Comparison of ENCODE assay signal across 9 mouse cellular contexts in the genomic region with DNA sequence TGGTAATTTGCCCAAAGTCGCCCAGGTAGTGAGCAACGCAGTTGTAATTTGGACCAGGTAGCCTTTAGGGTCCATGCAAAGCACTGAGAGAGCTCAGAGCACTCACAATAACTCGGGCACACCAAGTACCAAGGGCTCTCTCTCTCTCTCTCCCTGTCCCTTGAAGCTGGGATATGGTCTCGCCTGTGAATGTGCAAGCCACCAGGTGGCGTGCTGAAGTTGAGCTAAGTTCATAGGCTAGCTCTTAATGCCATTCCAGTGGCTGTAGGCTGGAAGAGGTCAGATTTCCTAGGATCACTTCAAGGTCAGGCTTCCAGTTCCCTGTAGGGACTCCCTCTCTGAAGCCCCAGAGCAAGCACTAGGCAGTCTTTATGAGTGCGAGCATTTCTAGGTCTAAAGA.
DNase-seq lines count a peak whose midpoint lies in the region; ATAC-seq lines count a peak whose summit lies in the region.
"Had no signal": no experiment of that assay in that cellular context is flagged by ENCODE, and none has a peak within 500 bp of the region (broad histone marks: within the 10 kb centered on the region; RNA-seq: fewer than 3 reads in every experiment).

No protein-coding gene starts in this region.

- DNase-seq in midbrain, embryonic 14.5 days = peak; percentile 58
- no peak for DNase-seq in midbrain, embryonic 11.5 days (ENCODE audit: low spot score, missing footprints)
- DNase-seq in adrenal gland, adult 8-10 months = peak; percentile 47
- peak; percentile 66 for DNase-seq in embryonic facial prominence, embryonic 11.5 days (ENCODE audit: low spot score)
- peak; percentile 52 for DNase-seq in induced T-regulatory cell, adult 2 months (ENCODE audit: low read depth)
- DNase-seq in left cerebral cortex, postnatal 14 days (ENCODE audit: low spot score in 2 of 2) = peak; percentile 23 to 60
- DNase-seq in ovary, postnatal 14 days (ENCODE audit: low spot score) = peak; percentile 53
- DNase-seq in natural killer cell, adult 2 months (ENCODE audit: low spot score in 2 of 2) = no peak

- no peak overlapping the region for H3K4me3 ChIP-seq in midbrain, embryonic 14.5 days (replicated peaks; ENCODE audit: low read depth, low read length)
- H3K4me3 ChIP-seq in midbrain, embryonic 11.5 days (ENCODE audit: low read depth, low read length) = no peak overlapping the region
- no peak overlapping the region for H3K4me3 ChIP-seq in embryonic facial prominence, embryonic 11.5 days (ENCODE audit: low read depth, low read length)
- H3K4me3 ChIP-seq: embryonic facial prominence, embryonic 13.5 days had no signal

- intact Hi-C loops in left cerebral cortex, postnatal 14 days (cut with DNase I) = loop anchor here (2.0 kb wide), 1 partner anchor 80 kb away; no protein-coding TSS in a partner anchor

- no peak for ATAC-seq in midbrain, embryonic 14.5 days (ENCODE audit: low FRiP score, low TSS enrichment)
- no peak for ATAC-seq in midbrain, embryonic 11.5 days (ENCODE audit: low FRiP score)
- ATAC-seq in embryonic facial prominence, embryonic 11.5 days (replicated peaks; ENCODE audit: insufficient number of reproducible peaks, low FRiP score, low TSS enrichment, low read depth) = no peak

- H3K4me1 ChIP-seq in midbrain, embryonic 14.5 days (ENCODE audit: control insufficient read depth, insufficient read depth, low read length) = no peaks in the 10 kb centered on the region
- no peaks in the 10 kb centered on the region for H3K4me1 ChIP-seq in midbrain, embryonic 11.5 days (ENCODE audit: control insufficient read depth, insufficient read depth, low read length)
- H3K4me1 ChIP-seq in embryonic facial prominence, embryonic 11.5 days (ENCODE audit: control insufficient read depth, insufficient read depth, low read length) = no peaks in the 10 kb centered on the region

- no peaks in the 10 kb centered on the region for H3K27me3 ChIP-seq in midbrain, embryonic 14.5 days (ENCODE audit: control insufficient read depth, insufficient read depth, low read length)
- H3K27me3 ChIP-seq in midbrain, embryonic 11.5 days (ENCODE audit: control insufficient read depth, insufficient read depth, low read length) = no peaks in the 10 kb centered on the region
- H3K27me3 ChIP-seq in embryonic facial prominence, embryonic 11.5 days (ENCODE audit: control insufficient read depth, insufficient read depth, low read length) = no peaks in the 10 kb centered on the region
- H3K27me3 ChIP-seq: embryonic facial prominence, embryonic 13.5 days had no signal

- no peak overlapping the region for H3K27ac ChIP-seq in midbrain, embryonic 14.5 days (replicated peaks; ENCODE audit: low read depth, low read length)
- H3K27ac ChIP-seq in midbrain, embryonic 11.5 days (ENCODE audit: low read depth, low read length) = no peak overlapping the region
- H3K27ac ChIP-seq in embryonic facial prominence, embryonic 11.5 days (replicated peaks; ENCODE audit: low read depth, low read length) = no peak overlapping the region
- H3K27ac ChIP-seq: embryonic facial prominence, embryonic 13.5 days had no signal

- H3K4me2 ChIP-seq in midbrain, embryonic 14.5 days (ENCODE audit: low read length) = no peak overlapping the region
- no peak overlapping the region for H3K4me2 ChIP-seq in midbrain, embryonic 11.5 days
- H3K4me2 ChIP-seq in embryonic facial prominence, embryonic 11.5 days (ENCODE audit: low read depth, low read length) = no peak overlapping the region
- H3K4me2 ChIP-seq: embryonic facial prominence, embryonic 13.5 days had no signal

- WGBS in midbrain, embryonic 14.5 days = 27% methylated on average over 6 of the region's 6 CpGs
- WGBS in midbrain, embryonic 11.5 days = 26% methylated on average over 6 of the region's 6 CpGs
- WGBS in embryonic facial prominence, embryonic 11.5 days = 23% methylated on average over 6 of the region's 6 CpGs

- no peaks in the 10 kb centered on the region for H3K9me3 ChIP-seq in midbrain, embryonic 14.5 days (ENCODE audit: control insufficient read depth, low read length)
- no peaks in the 10 kb centered on the region for H3K9me3 ChIP-seq in midbrain, embryonic 11.5 days (ENCODE audit: control insufficient read depth, low read length)
- H3K9me3 ChIP-seq in embryonic facial prominence, embryonic 11.5 days (replicated peaks; ENCODE audit: control insufficient read depth, low read length) = no peaks in the 10 kb centered on the region
- H3K9me3 ChIP-seq: embryonic facial prominence, embryonic 13.5 days had no signal

- H3K9ac ChIP-seq in midbrain, embryonic 14.5 days (replicated peaks; ENCODE audit: low read length) = no peak overlapping the region
- H3K9ac ChIP-seq in midbrain, embryonic 11.5 days (ENCODE audit: low read length) = no peak overlapping the region
- H3K9ac ChIP-seq in embryonic facial prominence, embryonic 11.5 days (replicated peaks; ENCODE audit: low read length) = no peak overlapping the region
- H3K9ac ChIP-seq: embryonic facial prominence, embryonic 13.5 days had no signal

- H3K36me3 ChIP-seq in midbrain, embryonic 14.5 days (ENCODE audit: control insufficient read depth, insufficient read depth, low read length) = no peaks in the 10 kb centered on the region
- no peaks in the 10 kb centered on the region for H3K36me3 ChIP-seq in midbrain, embryonic 11.5 days (ENCODE audit: control insufficient read depth, insufficient read depth, low read length)
- no peaks in the 10 kb centered on the region for H3K36me3 ChIP-seq in embryonic facial prominence, embryonic 11.5 days (replicated peaks; ENCODE audit: control insufficient read depth, insufficient read depth, low read depth, low read length)
- H3K36me3 ChIP-seq: embryonic facial prominence, embryonic 13.5 days had no signal

Comparison
In these comparisons a context has a peak if more than half of its experiments do, and no peak if none do; other contexts are left out.
1. DNase-seq: peak in midbrain, embryonic 14.5 days (single experiment), adrenal gland, adult 8-10 months (single experiment), embryonic facial prominence, embryonic 11.5 days (single experiment), induced T-regulatory cell, adult 2 months (single experiment), left cerebral cortex, postnatal 14 days (2 of 2) and ovary, postnatal 14 days (single experiment); none in midbrain, embryonic 11.5 days (single experiment) and natural killer cell, adult 2 months (0 of 2).